Mouse (Mus musculus): ENCODE results near the gene Nkd2.
A peak's percentile ranks its signal among the peaks of the same experiment; 100 is the strongest.

Gene Nkd2

GRCm38 (mm10) chr13:73816338-73816737 is 31.1 kb downstream of the Nkd2 start:
- no peak for DNase-seq (ENCODE audit: low read depth, low spot score)

- DNase-seq (ENCODE audit: low read depth, low spot score) = peak; percentile 59
Observed at GRCm38 (mm10) chr13:73814181-73814580, 33.2 kb downstream of the Nkd2 start.

- peak; percentile 18 for DNase-seq (ENCODE audit: low read depth, low spot score)
Observed at GRCm38 (mm10) chr13:73812936-73813335, 34.5 kb downstream of the Nkd2 start.

DNA sequence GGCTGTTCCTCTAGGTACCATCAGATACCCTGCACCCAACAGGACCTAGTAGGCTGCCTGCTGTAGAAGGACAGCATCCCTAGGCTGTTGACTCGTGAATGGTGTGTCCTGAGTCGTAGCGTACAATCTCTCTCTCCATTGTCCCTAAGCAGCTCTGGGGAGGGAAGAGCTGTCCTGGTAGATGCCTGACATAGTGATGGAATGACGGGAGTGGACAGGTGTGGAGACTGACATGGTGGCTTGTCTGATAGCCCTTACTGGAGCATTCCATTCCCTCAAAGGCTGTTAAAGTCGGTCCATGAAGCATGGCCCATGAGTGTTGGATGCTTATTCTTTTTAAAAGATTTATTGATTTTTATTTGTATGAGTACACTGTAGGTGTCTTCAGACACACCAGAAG is 42.5 kb downstream of the Nkd2 start:
- no peak for DNase-seq (ENCODE audit: low read depth, low spot score)

- peak; percentile 38 for DNase-seq (ENCODE audit: low read depth, low spot score)
Observed at GRCm38 (mm10) chr13:73803450-73804178, 43.8 kb downstream of the Nkd2 start.

GRCm38 (mm10) chr13:73799110-73799509 is 48.3 kb downstream of the Nkd2 start:
- DNase-seq (ENCODE audit: low read depth, low spot score) = peak; percentile 14

- no peak for DNase-seq (ENCODE audit: low read depth, low spot score)
Observed at GRCm38 (mm10) chr13:73793171-73793570, 54.3 kb downstream of the Nkd2 start.

DNA sequence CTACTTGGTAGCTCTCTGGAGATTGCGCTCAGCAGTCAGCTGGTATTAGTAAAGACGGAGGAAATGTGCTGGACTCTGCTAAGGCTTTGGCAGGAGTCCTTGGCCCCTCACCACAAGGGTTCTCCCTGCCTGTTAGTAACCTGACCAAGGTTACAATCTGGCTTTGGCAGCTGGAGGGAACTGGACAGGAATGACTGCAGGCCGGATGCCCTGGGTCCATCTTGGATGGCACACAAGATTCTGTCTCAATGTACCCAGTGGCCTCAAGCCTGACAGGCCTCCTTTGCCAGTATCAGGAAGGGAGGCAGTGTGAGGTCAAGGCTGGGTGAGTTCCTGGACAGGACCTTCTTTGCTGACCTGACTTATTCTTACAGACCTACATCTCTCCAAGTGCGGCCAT is 55.3 kb downstream of the Nkd2 start:
- DNase-seq (ENCODE audit: low read depth, low spot score) = no peak

DNA sequence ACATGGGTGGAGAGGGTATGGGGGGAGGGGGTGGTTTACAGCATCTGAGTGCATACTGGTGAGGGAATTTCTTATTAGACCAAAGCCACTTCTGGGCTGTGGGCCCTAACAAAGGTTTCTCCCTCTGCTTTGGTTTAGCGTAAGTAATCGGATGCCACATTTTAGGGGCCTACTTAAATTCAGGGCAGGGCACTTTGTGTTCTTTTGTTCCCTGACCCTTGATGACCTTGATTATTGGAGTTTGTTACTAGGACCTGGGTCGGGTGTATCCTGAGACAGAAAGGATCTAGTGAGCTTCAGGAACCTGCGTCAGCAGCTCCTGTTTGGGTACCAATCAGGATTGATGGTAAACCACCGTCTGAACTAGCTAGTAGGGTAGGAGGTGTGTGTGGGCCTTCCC is 64.9 kb downstream of the Nkd2 start:
- DNase-seq (ENCODE audit: low read depth, low spot score) = no peak

DNA sequence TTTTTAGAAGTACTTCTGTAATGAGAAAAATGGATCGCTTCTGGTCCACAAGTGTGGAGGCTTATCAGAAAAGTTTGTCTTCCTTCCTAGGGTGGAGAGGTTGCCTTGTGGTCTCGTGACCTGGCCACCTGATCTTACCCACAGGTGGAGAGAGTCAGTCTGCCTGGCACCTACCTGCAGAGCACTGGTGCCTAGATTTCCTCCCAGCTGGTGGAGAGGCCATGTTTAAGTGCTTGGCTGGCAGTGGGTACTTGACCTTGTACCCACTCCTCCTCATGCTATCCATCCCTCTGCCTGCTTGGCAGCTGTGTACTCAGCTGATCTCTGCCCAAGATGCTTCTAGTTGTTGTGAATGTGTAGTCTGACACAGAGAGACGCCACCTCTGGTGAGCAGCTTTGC is 69.9 kb downstream of the Nkd2 start:
- no peak for DNase-seq (ENCODE audit: low read depth, low spot score)

GRCm38 (mm10) chr13:73775786-73776185 is 71.6 kb downstream of the Nkd2 start:
- DNase-seq (ENCODE audit: low read depth, low spot score) = no peak

DNA sequence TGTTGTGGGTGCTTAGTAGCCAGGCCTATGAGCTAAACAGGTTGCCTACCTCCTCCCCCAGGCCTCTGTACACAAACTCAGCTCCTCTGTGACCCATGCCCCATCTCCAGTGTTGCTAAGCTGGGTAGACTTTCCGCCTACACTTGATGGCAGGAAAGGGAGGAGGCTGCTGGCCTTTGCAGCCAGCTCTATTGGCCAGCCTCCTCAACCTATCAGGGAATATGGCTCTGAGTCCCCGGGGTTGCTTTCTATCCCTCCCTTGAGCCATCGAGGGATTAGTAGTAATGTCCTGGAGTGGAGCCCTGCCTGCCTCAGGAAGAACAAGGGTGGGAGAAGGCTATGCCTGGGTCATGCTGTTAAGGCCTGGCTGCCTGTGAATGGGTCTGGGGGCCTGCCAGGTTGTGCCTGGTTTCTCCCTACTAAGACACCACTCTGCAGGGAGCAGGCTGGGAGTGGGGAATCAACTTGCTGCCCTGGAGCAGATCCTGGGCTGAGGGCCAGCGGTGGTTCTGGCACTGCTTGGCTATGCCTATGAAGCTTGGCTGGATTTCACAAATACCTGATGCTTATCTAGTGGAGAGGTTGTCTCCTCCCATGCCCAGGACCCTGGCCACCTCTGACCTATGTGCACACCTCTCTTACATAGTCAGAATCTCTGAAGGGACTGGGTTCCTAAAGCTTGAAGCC is 73.8 kb downstream of the Nkd2 start:
- peak; percentile 11 for DNase-seq (ENCODE audit: low read depth, low spot score)

DNA sequence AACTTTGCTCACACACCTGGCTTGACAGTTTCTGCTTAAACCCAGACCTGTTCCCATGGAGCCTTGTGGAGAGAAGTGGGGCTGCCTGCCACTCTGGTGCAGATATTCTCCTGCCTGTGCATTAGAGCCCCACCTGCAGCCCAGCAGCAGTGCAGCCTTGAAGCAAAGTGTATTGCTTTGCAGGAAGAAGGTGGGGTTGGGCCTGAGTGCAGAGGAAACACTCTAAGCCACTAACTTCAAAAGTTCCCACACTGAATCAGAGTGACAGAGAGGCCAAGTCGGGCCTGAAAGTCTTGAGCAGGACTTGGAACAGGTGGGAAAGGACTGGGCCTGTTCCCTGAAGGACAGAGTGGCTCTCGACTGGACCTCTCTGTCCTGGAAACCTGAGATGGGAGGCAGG is 74.8 kb downstream of the Nkd2 start:
- no peak for DNase-seq (ENCODE audit: low read depth, low spot score)

- DNase-seq (ENCODE audit: low read depth, low spot score) = no peak
Observed at GRCm38 (mm10) chr13:73771131-73771530, 76.3 kb downstream of the Nkd2 start.

DNA sequence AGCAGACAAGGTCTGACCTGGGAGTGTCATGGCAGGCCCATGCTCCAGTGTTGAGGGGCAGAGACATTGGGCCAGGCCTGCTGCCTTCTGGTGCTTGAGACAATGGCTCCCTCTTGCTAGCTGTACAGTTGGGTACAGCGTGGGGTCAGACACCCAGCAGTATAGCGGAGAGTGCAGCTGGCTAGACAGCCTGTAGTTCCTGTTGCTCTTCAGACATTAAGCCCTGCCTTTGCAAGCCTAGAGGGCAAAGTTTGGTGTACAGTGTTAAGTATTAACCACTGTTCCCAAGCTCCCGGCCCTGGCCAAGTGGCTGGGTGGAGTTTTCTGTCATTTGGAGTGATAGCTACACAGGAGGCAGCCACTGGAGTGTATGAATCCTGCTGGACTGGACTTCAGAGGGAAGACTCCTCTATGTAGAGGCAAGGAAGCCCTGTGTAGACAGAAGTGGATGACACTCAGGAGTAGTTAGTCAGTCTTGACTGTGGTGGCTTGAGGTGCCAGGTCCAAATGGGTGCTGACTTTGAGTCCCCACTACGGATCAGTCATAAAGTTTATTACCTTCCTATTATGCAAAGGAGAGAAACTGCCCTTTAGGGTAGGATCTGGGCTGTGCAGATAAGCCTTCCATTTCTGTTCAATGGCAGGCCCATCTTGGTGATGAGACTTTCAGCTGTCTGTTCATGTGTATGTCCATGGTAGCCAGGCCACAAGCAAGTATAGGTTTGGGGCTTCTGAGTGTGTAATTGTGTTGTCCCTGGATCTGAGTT is 77.3 kb downstream of the Nkd2 start:
- DNase-seq (ENCODE audit: low read depth, low spot score) = no peak

Measured in brain, adult 2 months (tissue).